Mouse (Mus musculus): ENCODE data around the gene Mcat. TPM values are rescaled to one million over a fixed set of nuclear protein-coding genes. Genes with fewer than 3 reads are reported as not detected.

Mcat gene
- total RNA-seq, 2 experiments from 2014 or later, result 32.9 to 33.0 TPM

DNA sequence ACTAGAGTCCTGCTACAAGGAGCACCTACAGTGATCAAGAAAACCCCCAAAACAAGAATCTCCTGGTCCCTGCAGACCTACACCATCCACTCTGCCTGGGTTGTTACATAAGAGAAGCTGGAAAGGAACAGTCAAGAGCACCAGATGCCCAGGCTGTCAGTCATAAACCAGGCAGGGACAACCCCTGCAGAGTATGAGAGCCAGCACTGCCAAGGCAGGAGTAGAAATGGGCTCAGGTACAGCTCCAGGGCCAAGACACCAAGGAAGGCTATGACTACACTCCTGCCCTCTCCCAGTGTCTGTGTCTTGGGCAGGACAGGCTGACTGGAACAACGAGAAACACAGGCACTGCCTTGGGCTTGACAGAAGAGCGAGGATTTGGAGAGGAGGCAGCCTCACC lies 13.4 kb downstream of the Mcat start:
- intact Hi-C loops (cut with DNase I), result no loop called here
- DNase-seq, result no peak

GRCm38 (mm10) chr15:83547144-83547543 lies 16.4 kb downstream of the Mcat start:
- DNase-seq, result no peak
- intact Hi-C loops (cut with DNase I), result no loop called here

DNA sequence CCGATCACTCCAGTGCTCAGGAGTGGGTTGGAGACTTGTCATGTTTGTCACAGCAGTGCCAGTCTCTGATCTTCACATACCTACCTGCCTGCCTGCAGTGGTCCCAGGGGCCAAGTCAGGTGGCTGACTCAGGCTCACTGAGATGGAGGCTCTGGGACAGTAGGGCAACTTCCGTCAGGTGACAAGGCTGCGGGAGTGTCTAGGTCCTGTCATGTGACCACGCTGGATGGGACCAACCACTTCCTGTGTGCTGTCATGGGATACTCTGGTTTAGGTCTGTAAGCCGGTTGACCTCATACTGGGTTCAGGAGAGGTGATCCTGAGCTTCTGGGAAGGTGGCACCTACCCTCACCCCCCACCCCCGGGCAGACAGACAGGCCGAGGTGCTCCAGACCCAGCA lies 17.6 kb downstream of the Mcat start:
- DNase-seq, result no peak
- intact Hi-C loops (cut with DNase I), result no loop called here

DNA sequence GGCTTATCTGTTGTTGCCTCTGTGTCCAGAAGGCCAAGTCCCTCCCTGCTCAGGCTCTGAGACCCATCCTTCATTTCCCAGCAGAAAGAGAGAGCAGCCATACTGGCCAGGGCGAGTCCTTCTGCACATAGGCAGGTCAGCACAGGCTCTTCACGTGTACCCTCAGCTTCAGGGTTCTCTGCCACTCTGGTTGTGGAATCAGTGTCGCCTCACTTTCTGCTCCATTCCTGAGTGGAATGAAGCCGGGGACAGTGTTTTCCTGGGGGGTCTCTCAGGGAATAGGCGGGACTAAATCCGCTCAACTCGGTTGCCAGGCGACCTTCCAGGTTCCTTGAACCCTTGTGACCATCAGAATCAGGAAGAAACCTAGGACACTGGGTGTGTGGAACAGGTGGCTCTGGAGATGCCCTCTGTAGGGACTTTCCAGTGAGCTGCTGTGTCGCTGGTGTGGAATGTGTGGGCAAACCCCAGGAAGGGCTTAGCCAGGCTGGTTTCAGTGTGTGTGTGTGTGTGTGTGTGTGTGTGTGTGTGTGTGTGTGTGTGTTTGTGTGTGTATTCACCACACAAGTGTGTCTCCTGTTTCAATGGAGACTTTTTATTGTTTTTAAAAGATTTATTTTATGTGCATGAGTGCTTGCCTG lies 21.8 kb downstream of the Mcat start:
- intact Hi-C loops (cut with DNase I), result no loop called here
- no peak for DNase-seq

GRCm38 (mm10) chr15:83539905-83540304 lies 23.7 kb downstream of the Mcat start:
- peak; percentile 74 to 78 for DNase-seq
- intact Hi-C loops (cut with DNase I), result no loop called here

- intact Hi-C loops (cut with DNase I), result no loop called here
- no peak for DNase-seq
Measured at GRCm38 (mm10) chr15:83538855-83539254, 24.7 kb downstream of the Mcat start.

DNA sequence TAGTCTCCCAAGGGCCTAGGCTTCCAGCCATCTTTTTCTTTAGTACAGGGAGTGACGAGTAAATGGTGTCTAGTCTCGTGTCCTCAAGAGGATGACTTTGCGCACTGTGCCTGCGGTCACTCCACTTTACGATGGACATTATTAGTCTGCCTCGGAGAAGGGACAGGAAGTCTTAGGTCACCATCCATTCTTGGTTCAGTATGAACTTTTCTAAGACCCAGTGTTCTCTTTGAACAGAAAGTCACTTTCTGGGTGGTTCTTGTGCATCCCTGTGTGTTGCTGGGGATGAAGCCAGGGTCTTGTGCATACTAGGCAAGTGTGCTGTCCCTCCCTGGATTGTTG lies 27.7 kb downstream of the Mcat start:
- intact Hi-C loops (cut with DNase I), result no loop called here

GRCm38 (mm10) chr15:83534960-83535889 lies 28.4 kb downstream of the Mcat start:
- DNase-seq, result peak; percentile 27 to 37
- intact Hi-C loops (cut with DNase I), result no loop called here

More for the DNA sequence above, 27.7 kb downstream of the Mcat start:
- DNase-seq, result no peak

DNA sequence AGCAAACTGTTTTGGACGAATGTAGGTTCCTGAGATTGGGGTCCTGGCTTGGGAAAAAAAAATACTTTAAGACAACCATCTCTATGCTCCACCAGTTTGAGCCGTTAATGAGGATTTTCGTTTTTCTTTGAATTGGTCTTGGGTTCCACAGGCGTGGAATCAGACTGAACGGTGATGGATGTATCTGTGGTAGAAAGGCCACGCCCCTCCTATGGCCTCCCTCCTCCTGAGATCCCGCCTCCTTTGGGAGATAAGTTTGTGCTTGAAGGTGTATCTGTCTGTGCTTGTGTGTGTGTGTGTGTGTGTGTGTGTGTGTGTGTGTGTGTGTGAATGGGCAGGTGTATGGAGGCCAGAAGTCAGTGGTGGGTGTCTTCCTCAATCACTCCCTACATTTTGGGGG lies 31.0 kb downstream of the Mcat start:
- no peak for DNase-seq
- intact Hi-C loops (cut with DNase I), result no loop called here

DNA sequence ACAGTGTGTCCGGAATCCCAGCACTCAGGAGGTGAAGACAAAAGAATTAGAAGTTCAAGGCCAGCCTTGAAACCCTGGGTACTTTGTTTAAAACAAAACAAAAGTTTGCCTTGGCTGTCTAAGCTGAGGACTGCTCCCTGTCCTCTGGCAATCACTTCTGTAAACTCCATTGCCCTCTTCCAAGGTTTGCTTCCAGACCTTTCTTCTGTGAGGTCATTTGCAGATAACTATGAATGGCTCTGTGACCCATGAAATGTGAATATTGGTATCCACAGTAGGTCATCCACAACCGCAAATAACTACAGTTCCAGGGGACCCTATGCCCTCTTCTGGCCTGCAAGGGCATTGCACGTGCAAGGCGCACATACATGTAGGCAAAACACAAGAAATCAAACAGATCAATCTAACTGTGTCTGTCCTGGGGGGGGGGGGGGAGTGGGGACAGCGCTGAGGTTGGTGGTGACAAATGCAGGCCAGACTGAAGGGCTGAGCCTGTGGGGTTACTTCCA lies 31.6 kb downstream of the Mcat start:
- no peak for DNase-seq
- intact Hi-C loops (cut with DNase I), result no loop called here

DNA sequence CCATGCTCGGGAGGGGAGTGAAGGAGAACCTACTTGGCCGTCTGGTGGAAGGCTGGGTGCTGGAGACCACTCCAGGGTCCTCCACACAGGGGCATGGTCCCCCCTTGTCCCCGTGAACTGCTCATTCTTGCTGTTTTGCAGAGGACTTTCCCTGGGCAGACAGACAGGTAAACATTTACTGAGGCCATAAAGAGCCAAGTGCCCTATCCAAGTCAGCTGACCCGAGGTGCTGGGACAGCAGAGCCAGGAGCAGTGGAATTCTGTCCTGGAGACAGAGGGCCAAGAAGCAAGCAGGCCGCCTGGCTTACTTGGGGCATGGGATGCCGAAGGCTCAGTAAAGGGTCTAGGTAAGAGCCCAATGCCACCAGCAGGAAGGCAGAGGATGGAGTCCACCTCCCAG lies 32.9 kb downstream of the Mcat start:
- intact Hi-C loops (cut with DNase I), result no loop called here
- peak in 1 of 2 experiments; percentile 31 for DNase-seq

- DNase-seq, result peak; percentile 45 to 56
- intact Hi-C loops (cut with DNase I), result no loop called here
Measured at GRCm38 (mm10) chr15:83530233-83530632, 33.4 kb downstream of the Mcat start.

- intact Hi-C loops (cut with DNase I), result loop anchor here (2.0 kb wide), 1 partner anchor 33 kb away; the partner anchor contains the start of genes Mcat and Tspo
- DNase-seq, result peak; percentile 46 to 60
Measured at GRCm38 (mm10) chr15:83529765-83530164, 33.8 kb downstream of the Mcat start.

- no peak for DNase-seq
- intact Hi-C loops (cut with DNase I), result loop anchor here (2.0 kb wide), 1 partner anchor 34 kb away; the partner anchor contains the start of genes Mcat and Tspo
Measured at GRCm38 (mm10) chr15:83528892-83529291, 34.7 kb downstream of the Mcat start.

DNA sequence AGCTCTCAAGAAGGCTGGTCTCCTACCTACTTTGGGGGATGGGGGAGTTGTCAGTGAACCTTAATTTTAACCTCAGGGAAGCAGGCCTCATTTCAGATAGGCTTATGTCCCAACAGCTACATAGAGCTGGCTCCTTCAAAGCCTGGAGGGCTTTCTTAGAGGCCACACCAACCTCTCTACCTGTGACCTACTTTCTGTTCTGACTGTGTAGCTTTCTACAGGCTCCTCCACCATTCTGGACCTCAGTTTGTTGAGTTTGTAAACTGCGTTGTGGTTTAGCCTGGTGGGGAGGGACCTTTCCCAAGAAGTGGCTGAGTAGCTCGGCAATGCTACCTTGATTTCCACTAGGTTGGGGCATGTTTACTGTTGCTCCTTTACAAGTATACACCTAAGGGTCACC lies 35.8 kb downstream of the Mcat start:
- DNase-seq, result no peak
- intact Hi-C loops (cut with DNase I), result loop anchor here (2.0 kb wide), 1 partner anchor 35 kb away; the partner anchor contains the start of genes Mcat and Tspo

- intact Hi-C loops (cut with DNase I), result no loop called here
- no peak for DNase-seq
Measured at GRCm38 (mm10) chr15:83527092-83527437, 36.5 kb downstream of the Mcat start.

- intact Hi-C loops (cut with DNase I), result no loop called here
- DNase-seq, result peak; percentile 78 to 80
Measured at GRCm38 (mm10) chr15:83526424-83527091, 37.0 kb downstream of the Mcat start, which contains the start of gene Bik. TSS of gene Bik (plus strand) at chr15:83526862.

GRCm38 (mm10) chr15:83524333-83524729 lies 39.3 kb downstream of the Mcat start:
- no peak for DNase-seq
- intact Hi-C loops (cut with DNase I), result no loop called here

- intact Hi-C loops (cut with DNase I), result no loop called here
Measured at GRCm38 (mm10) chr15:83523638-83524332, 39.8 kb downstream of the Mcat start.

GRCm38 (mm10) chr15:83523196-83523595 lies 40.4 kb downstream of the Mcat start:
- intact Hi-C loops (cut with DNase I), result no loop called here
- peak; percentile 36 to 52 for DNase-seq

More at GRCm38 (mm10) chr15:83523638-83524332, 39.8 kb downstream of the Mcat start:
- DNase-seq, result peak; percentile 30 to 54
